Mouse (Mus musculus): ENCODE measurements around the gene Gpr25. TPM values are rescaled to one million over a fixed set of nuclear protein-coding genes. Genes with fewer than 3 reads are reported as not detected.
A peak's percentile ranks its signal among the peaks of the same experiment; 100 is the strongest.

Gene Gpr25
- polyA plus RNA-seq, 1 experiment from 2014 or later = not detected

GRCm38 (mm10) chr1:136259893-136260634, 609 bp downstream of the Gpr25 start:
- H3K4me3 ChIP-seq (ENCODE audit: low read depth, low read length) = peak overlapping the region; percentile 54
- no peak overlapping the region for H3K27ac ChIP-seq (ENCODE audit: low read depth, low read length)
- H3K9ac ChIP-seq (ENCODE audit: low read depth, low read length) = no peak overlapping the region
- peak overlapping the region; percentile 80 for H3K4me2 ChIP-seq
- DNase-seq (ENCODE audit: low spot score) (peak; percentile 38), ATAC-seq (replicated peaks; ENCODE audit: low FRiP score) (peak; percentile 35; the same call in 1 of the 2 replicates)
- peaks cover 63% of the 10 kb centered on the region for H3K27me3 ChIP-seq (replicated peaks; ENCODE audit: control insufficient read depth, insufficient read depth, low read length)
- peaks cover 6% of the 10 kb centered on the region; the same call in 1 of the 2 replicates for H3K4me1 ChIP-seq (replicated peaks; ENCODE audit: control insufficient read depth, insufficient read depth, low read length)
- H3K9me3 ChIP-seq (ENCODE audit: control insufficient read depth, low read length) = no peaks in the 10 kb centered on the region
- 1% methylated on average over 94 of the region's 95 CpGs for WGBS
- no peaks in the 10 kb centered on the region for H3K36me3 ChIP-seq (ENCODE audit: control insufficient read depth, insufficient read depth, low read length)

GRCm38 (mm10) chr1:136259543-136259892, 1.2 kb downstream of the Gpr25 start:
- WGBS = 5% methylated on average over 16 of the region's 16 CpGs
- Histone ChIP-seq H3K27me3 (replicated peaks; ENCODE audit: control insufficient read depth, insufficient read depth, low read length) (peaks cover 63% of the 10 kb centered on the region), H3K9me3 (ENCODE audit: control insufficient read depth, low read length) (no peaks in the 10 kb centered on the region), H3K4me3 (ENCODE audit: low read depth, low read length) (peak overlapping the region; percentile 54), H3K4me2 (peak overlapping the region; percentile 80), H3K4me1 (replicated peaks; ENCODE audit: control insufficient read depth, insufficient read depth, low read length) (peaks cover 6% of the 10 kb centered on the region; the same call in 1 of the 2 replicates), H3K9ac (ENCODE audit: low read depth, low read length) (no peak overlapping the region), H3K27ac (ENCODE audit: low read depth, low read length) (no peak overlapping the region), H3K36me3 (ENCODE audit: control insufficient read depth, insufficient read depth, low read length) (no peaks in the 10 kb centered on the region)
- ATAC-seq (replicated peaks; ENCODE audit: low FRiP score) (no peak), DNase-seq (ENCODE audit: low spot score) (no peak)

GRCm38 (mm10) chr1:136258495-136258894, 2.2 kb downstream of the Gpr25 start:
- DNase-seq (ENCODE audit: low spot score) (no peak), ATAC-seq (replicated peaks; ENCODE audit: low FRiP score) (no peak)
- Histone ChIP-seq H3K36me3 (ENCODE audit: control insufficient read depth, insufficient read depth, low read length) (no peaks in the 10 kb centered on the region), H3K4me3 (ENCODE audit: low read depth, low read length) (no peak overlapping the region), H3K27me3 (replicated peaks; ENCODE audit: control insufficient read depth, insufficient read depth, low read length) (peaks cover 63% of the 10 kb centered on the region), H3K27ac (ENCODE audit: low read depth, low read length) (no peak overlapping the region), H3K9ac (ENCODE audit: low read depth, low read length) (no peak overlapping the region), H3K9me3 (ENCODE audit: control insufficient read depth, low read length) (no peaks in the 10 kb centered on the region), H3K4me2 (no peak overlapping the region), H3K4me1 (replicated peaks; ENCODE audit: control insufficient read depth, insufficient read depth, low read length) (peaks cover 6% of the 10 kb centered on the region; the same call in 1 of the 2 replicates)
- WGBS = 70% methylated on average over 9 of the region's 9 CpGs

- no peak for DNase-seq (ENCODE audit: low spot score)
- no peak overlapping the region for H3K27ac ChIP-seq (ENCODE audit: low read depth, low read length)
- peaks cover 6% of the 10 kb centered on the region; the same call in 1 of the 2 replicates for H3K4me1 ChIP-seq (replicated peaks; ENCODE audit: control insufficient read depth, insufficient read depth, low read length)
- WGBS = 42% methylated on average over 8 of the region's 8 CpGs
- H3K9me3 ChIP-seq (ENCODE audit: control insufficient read depth, low read length) = no peaks in the 10 kb centered on the region
- no peak overlapping the region for H3K4me2 ChIP-seq
- H3K4me3 ChIP-seq (ENCODE audit: low read depth, low read length) = no peak overlapping the region
- peaks cover 41% of the 10 kb centered on the region for H3K27me3 ChIP-seq (replicated peaks; ENCODE audit: control insufficient read depth, insufficient read depth, low read length)
- H3K36me3 ChIP-seq (ENCODE audit: control insufficient read depth, insufficient read depth, low read length) = no peaks in the 10 kb centered on the region
- no peak overlapping the region for H3K9ac ChIP-seq (ENCODE audit: low read depth, low read length)
- ATAC-seq (replicated peaks; ENCODE audit: low FRiP score) = no peak
Observed at GRCm38 (mm10) chr1:136255657-136256056, 5.0 kb downstream of the Gpr25 start.

- Histone ChIP-seq H3K9me3 (ENCODE audit: control insufficient read depth, low read length) (no peaks in the 10 kb centered on the region), H3K27ac (ENCODE audit: low read depth, low read length) (no peak overlapping the region), H3K4me3 (ENCODE audit: low read depth, low read length) (no peak overlapping the region), H3K4me1 (replicated peaks; ENCODE audit: control insufficient read depth, insufficient read depth, low read length) (peaks cover 3% of the 10 kb centered on the region; the same call in 1 of the 2 replicates), H3K36me3 (ENCODE audit: control insufficient read depth, insufficient read depth, low read length) (no peaks in the 10 kb centered on the region), H3K9ac (ENCODE audit: low read depth, low read length) (no peak overlapping the region), H3K27me3 (replicated peaks; ENCODE audit: control insufficient read depth, insufficient read depth, low read length) (peaks cover 36% of the 10 kb centered on the region), H3K4me2 (no peak overlapping the region)
- DNase-seq (ENCODE audit: low spot score) (no peak), ATAC-seq (replicated peaks; ENCODE audit: low FRiP score) (no peak)
- 16% methylated on average over 6 of the region's 6 CpGs for WGBS
Observed at GRCm38 (mm10) chr1:136255174-136255573, 5.5 kb downstream of the Gpr25 start.

- Histone ChIP-seq H3K4me2 (no peak overlapping the region), H3K4me3 (ENCODE audit: low read depth, low read length) (no peak overlapping the region), H3K36me3 (ENCODE audit: control insufficient read depth, insufficient read depth, low read length) (no peaks in the 10 kb centered on the region), H3K27me3 (replicated peaks; ENCODE audit: control insufficient read depth, insufficient read depth, low read length) (peaks cover 30% of the 10 kb centered on the region), H3K4me1 (replicated peaks; ENCODE audit: control insufficient read depth, insufficient read depth, low read length) (no peaks in the 10 kb centered on the region), H3K9ac (ENCODE audit: low read depth, low read length) (no peak overlapping the region), H3K9me3 (ENCODE audit: control insufficient read depth, low read length) (no peaks in the 10 kb centered on the region), H3K27ac (ENCODE audit: low read depth, low read length) (no peak overlapping the region)
- 75% methylated on average over 10 of the region's 10 CpGs for WGBS
- DNase-seq (ENCODE audit: low spot score) (no peak), ATAC-seq (replicated peaks; ENCODE audit: low FRiP score) (no peak)
Observed at GRCm38 (mm10) chr1:136254503-136255065, 6.1 kb downstream of the Gpr25 start.

GRCm38 (mm10) chr1:136253472-136253871, 7.2 kb downstream of the Gpr25 start:
- ATAC-seq (replicated peaks; ENCODE audit: low FRiP score) = no peak
- Histone ChIP-seq H3K9me3 (ENCODE audit: control insufficient read depth, low read length) (no peaks in the 10 kb centered on the region), H3K36me3 (ENCODE audit: control insufficient read depth, insufficient read depth, low read length) (no peaks in the 10 kb centered on the region), H3K27me3 (replicated peaks; ENCODE audit: control insufficient read depth, insufficient read depth, low read length) (peaks cover 20% of the 10 kb centered on the region), H3K4me1 (replicated peaks; ENCODE audit: control insufficient read depth, insufficient read depth, low read length) (no peaks in the 10 kb centered on the region), H3K4me2 (no peak overlapping the region), H3K27ac (ENCODE audit: low read depth, low read length) (no peak overlapping the region), H3K9ac (ENCODE audit: low read depth, low read length) (no peak overlapping the region), H3K4me3 (ENCODE audit: low read depth, low read length) (no peak overlapping the region)
- DNase-seq (ENCODE audit: low spot score) = no peak
- WGBS = 26% methylated on average over 2 of the region's 2 CpGs

GRCm38 (mm10) chr1:136249662-136250061, 11.0 kb downstream of the Gpr25 start:
- H3K4me1 ChIP-seq (replicated peaks; ENCODE audit: control insufficient read depth, insufficient read depth, low read length) = no peaks in the 10 kb centered on the region
- WGBS = 33% methylated on average over 5 of the region's 5 CpGs
- H3K9ac ChIP-seq (ENCODE audit: low read depth, low read length) = no peak overlapping the region
- no peaks in the 10 kb centered on the region for H3K36me3 ChIP-seq (ENCODE audit: control insufficient read depth, insufficient read depth, low read length)
- H3K4me3 ChIP-seq (ENCODE audit: low read depth, low read length) = no peak overlapping the region
- ATAC-seq (replicated peaks; ENCODE audit: low FRiP score) (no peak), DNase-seq (ENCODE audit: low spot score) (no peak)
- no peaks in the 10 kb centered on the region for H3K9me3 ChIP-seq (ENCODE audit: control insufficient read depth, low read length)
- no peak overlapping the region for H3K4me2 ChIP-seq
- no peak overlapping the region for H3K27ac ChIP-seq (ENCODE audit: low read depth, low read length)
- H3K27me3 ChIP-seq (replicated peaks; ENCODE audit: control insufficient read depth, insufficient read depth, low read length) = 0 out of 2 replicates have a peak, but pooled peaks cover 2% of the 10 kb centered on the region

- Histone ChIP-seq H3K9ac (ENCODE audit: low read depth, low read length) (no peak overlapping the region), H3K4me2 (no peak overlapping the region), H3K4me3 (ENCODE audit: low read depth, low read length) (no peak overlapping the region), H3K36me3 (ENCODE audit: control insufficient read depth, insufficient read depth, low read length) (no peaks in the 10 kb centered on the region), H3K27ac (ENCODE audit: low read depth, low read length) (no peak overlapping the region), H3K27me3 (replicated peaks; ENCODE audit: control insufficient read depth, insufficient read depth, low read length) (0 out of 2 replicates have a peak, but pooled peaks cover 2% of the 10 kb centered on the region), H3K4me1 (replicated peaks; ENCODE audit: control insufficient read depth, insufficient read depth, low read length) (no peaks in the 10 kb centered on the region), H3K9me3 (ENCODE audit: control insufficient read depth, low read length) (no peaks in the 10 kb centered on the region)
- DNase-seq (ENCODE audit: low spot score) = no peak
- ATAC-seq (replicated peaks; ENCODE audit: low FRiP score) = no peak
- 79% methylated on average over 5 of the region's 5 CpGs for WGBS
Observed at GRCm38 (mm10) chr1:136247393-136247792, 13.3 kb downstream of the Gpr25 start.

All from liver, embryonic 11.5 days (tissue).